Mouse (Mus musculus) v-Abl transformed pro-B cells (cell line): ENCODE data around the gene Trim25.

Experiments used
- in situ Hi-C, 2 experiments: fragments of 400-800 bp; cut with MboI; formaldehyde crosslinking; loops; one replicate each; pipeline ENCODE4 v1.15.1; 2025; ENCODE audit not compliant: unreplicated experiment in 2 of 2

The Trim25 gene

GRCm38 (mm10) chr11:88989530-88989929 is 9.6 kb upstream of the Trim25 start:
- in situ Hi-C loops, result loop anchor here (25.0 kb wide), 3 partner anchors 323 to 998 kb away; partner anchors contain the start of gene Nog (in 1 of the 2)

GRCm38 (mm10) chr11:88993186-88993585 is 6.0 kb upstream of the Trim25 start:
- in situ Hi-C loops, result loop anchor here (5.0 to 25.0 kb wide), 7 partner anchors 44 to 1174 kb away; partner anchors contain the start of genes Dgke (in 1 of the 2) and Nog (in 1 of the 2)

- in situ Hi-C loops, result loop anchor here (5.0 to 25.0 kb wide), 7 partner anchors 44 to 1174 kb away; partner anchors contain the start of genes Dgke (in 1 of the 2) and Nog (in 1 of the 2)
Measured at GRCm38 (mm10) chr11:88993625-88994024, 5.6 kb upstream of the Trim25 start.

GRCm38 (mm10) chr11:88994492-88994891 is 4.7 kb upstream of the Trim25 start:
- in situ Hi-C loops, result loop anchor here (5.0 to 25.0 kb wide), 7 partner anchors 43 to 1173 kb away; partner anchors contain the start of genes Dgke (in 1 of the 2) and Nog (in 1 of the 2)

GRCm38 (mm10) chr11:88995616-88996015 is 3.6 kb upstream of the Trim25 start:
- in situ Hi-C loops, result loop anchor here (10.0 to 25.0 kb wide), 4 partner anchors 69 to 992 kb away; partner anchors contain the start of genes Dgke (in 1 of the 2) and Nog (in 1 of the 2)

GRCm38 (mm10) chr11:88996427-88996826 is 2.7 kb upstream of the Trim25 start:
- in situ Hi-C loops, result loop anchor here (10.0 to 25.0 kb wide), 4 partner anchors 68 to 991 kb away; partner anchors contain the start of genes Dgke (in 1 of the 2) and Nog (in 1 of the 2)

- in situ Hi-C loops, result loop anchor here (10.0 to 25.0 kb wide), 4 partner anchors 67 to 990 kb away; partner anchors contain the start of genes Dgke (in 1 of the 2) and Nog (in 1 of the 2)
Measured at GRCm38 (mm10) chr11:88997343-88997742, 1.8 kb upstream of the Trim25 start.

GRCm38 (mm10) chr11:88998406-88998805 is 770 bp upstream of the Trim25 start:
- in situ Hi-C loops, result loop anchor here (10.0 to 25.0 kb wide), 4 partner anchors 66 to 989 kb away; partner anchors contain the start of genes Dgke (in 1 of the 2) and Nog (in 1 of the 2)

GRCm38 (mm10) chr11:88999723-89000526 is 749 bp downstream of the Trim25 start:
- in situ Hi-C loops, result loop anchor here (10.0 to 25.0 kb wide), 4 partner anchors 65 to 987 kb away; partner anchors contain the start of genes Dgke (in 1 of the 2) and Nog (in 1 of the 2)

GRCm38 (mm10) chr11:89000527-89000819 is 1.3 kb downstream of the Trim25 start:
- in situ Hi-C loops, result no loop called here

GRCm38 (mm10) chr11:89001569-89001968 is 2.4 kb downstream of the Trim25 start:
- in situ Hi-C loops, result no loop called here

GRCm38 (mm10) chr11:89002068-89002467 is 2.9 kb downstream of the Trim25 start:
- in situ Hi-C loops, result no loop called here

- in situ Hi-C loops, result no loop called here
Measured at GRCm38 (mm10) chr11:89002621-89003020, 3.4 kb downstream of the Trim25 start.

GRCm38 (mm10) chr11:89003078-89003477 is 3.9 kb downstream of the Trim25 start:
- in situ Hi-C loops, result no loop called here

- in situ Hi-C loops, result no loop called here
Measured at GRCm38 (mm10) chr11:89003726-89004125, 4.5 kb downstream of the Trim25 start.

- in situ Hi-C loops, result no loop called here
Measured at GRCm38 (mm10) chr11:89005473-89005872, 6.3 kb downstream of the Trim25 start.

GRCm38 (mm10) chr11:89006404-89006803 is 7.2 kb downstream of the Trim25 start:
- in situ Hi-C loops, result no loop called here

GRCm38 (mm10) chr11:89007582-89007981 is 8.4 kb downstream of the Trim25 start:
- in situ Hi-C loops, result no loop called here

GRCm38 (mm10) chr11:89009066-89009465 is 9.9 kb downstream of the Trim25 start:
- in situ Hi-C loops, result no loop called here

- in situ Hi-C loops, result no loop called here
Measured at GRCm38 (mm10) chr11:89009496-89009895, 10.3 kb downstream of the Trim25 start.

- in situ Hi-C loops, result no loop called here
Measured at GRCm38 (mm10) chr11:89012241-89012640, 13.1 kb downstream of the Trim25 start.
